Mouse (Mus musculus) intestine, embryonic 15.5 days (tissue): ENCODE data around the gene Zfp969. TPM values are rescaled to one million over a fixed set of nuclear protein-coding genes. Genes with fewer than 3 reads are reported as not detected.
"Not testable (repeated sequence)": the region's sequence is repeated elsewhere in the genome, so short reads cannot be mapped to it uniquely, and the experiment has no call there.

Source experiments
- ATAC-seq: fragments of 200-750 bp; cut with Nextera tagmentation; 2 replicates; pipeline ENCODE4 v1.8.0; 2017; ENCODE audit warnings: moderate TSS enrichment, moderate library complexity
- H3K27ac ChIP-seq: fragments of 300-500 bp; sonication (generic); 2 replicates; pipeline ENCODE4 v1.5.1; 2015; ENCODE audit warnings: mild to moderate bottlenecking, inconsistent platforms
- H3K27me3 ChIP-seq: fragments of 300-500 bp; sonication (generic); replicated peaks from 2 replicates; pipeline ENCODE4 v1.6.1; 2015; ENCODE audit warnings: inconsistent platforms
- H3K36me3 ChIP-seq: fragments of 300-500 bp; sonication (generic); 2 replicates; pipeline ENCODE4 v1.6.1; 2015; ENCODE audit warnings: inconsistent platforms
- H3K4me1 ChIP-seq: fragments of 300-500 bp; sonication (generic); replicated peaks from 2 replicates; pipeline ENCODE4 v1.6.1; 2015; ENCODE audit warnings: inconsistent platforms
- H3K4me2 ChIP-seq: fragments of 300-500 bp; sonication (generic); replicated peaks from 2 replicates; pipeline ENCODE4 v1.6.1; 2015; ENCODE audit warnings: mild to moderate bottlenecking, inconsistent platforms
- H3K4me3 ChIP-seq: fragments of 300-500 bp; sonication (generic); replicated peaks from 2 replicates; pipeline ENCODE4 v1.5.1; 2015; ENCODE audit warnings: inconsistent platforms
- H3K9ac ChIP-seq: fragments of 300-500 bp; sonication (generic); 2 replicates; pipeline ENCODE4 v1.6.1; 2015; ENCODE audit warnings: inconsistent platforms
- H3K9me3 ChIP-seq: fragments of 300-500 bp; sonication (generic); 2 replicates; pipeline ENCODE4 v1.6.1; 2016; ENCODE audit warnings: inconsistent platforms
- WGBS: fragments of 180-500 bp; shearing (Covaris S2); methylation state at CpG from one replicate; pipeline ENCODE4 v1.1.7; 2015; 5-methylcytosine and 5-hydroxymethylcytosine counted together
- polyA plus RNA-seq: library from polyadenylated mRNA; unstranded; fragments of >200 nt; fragmentation: Nextera tagmentation; extraction: Ambion mirVana; gene quantifications from 2 replicates; pipeline ENCODE4 v1.2.1, GENCODE M21; 2015

Zfp969 gene
- polyA plus RNA-seq = 31.8 and 32.8 TPM in 2 replicates

DNA sequence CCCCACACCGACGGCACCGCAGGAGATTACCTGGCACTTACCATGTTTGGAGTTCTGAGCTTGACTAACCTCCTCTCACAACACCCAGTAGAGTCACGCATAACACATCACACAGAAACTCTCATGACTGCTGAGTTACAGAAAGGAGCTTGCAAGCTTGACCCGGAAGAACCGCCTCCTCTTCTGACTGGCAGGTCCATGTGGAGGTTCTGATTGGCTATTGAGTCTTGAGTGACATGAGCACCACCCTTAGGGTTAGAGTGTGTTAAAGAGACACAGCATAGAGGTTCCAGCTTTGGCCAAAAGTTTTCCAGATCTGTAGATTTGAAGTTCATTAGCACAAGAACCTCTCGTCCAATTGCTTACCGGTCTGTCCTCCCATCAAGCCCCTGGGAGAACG is at the start of gene Zfp969:
Gene Zfp969 (minus strand): TSS at position 101 of the 400 bp plus-strand sequence.
- H3K4me1 ChIP-seq, H3K27ac ChIP-seq, H3K9me3 ChIP-seq, H3K4me3 ChIP-seq, H3K9ac ChIP-seq, H3K4me2 ChIP-seq, ATAC-seq, H3K36me3 ChIP-seq, H3K27me3 ChIP-seq: not testable (repeated sequence)
- no CpG with 5 or more reads among the region's 9 CpGs for WGBS

DNA sequence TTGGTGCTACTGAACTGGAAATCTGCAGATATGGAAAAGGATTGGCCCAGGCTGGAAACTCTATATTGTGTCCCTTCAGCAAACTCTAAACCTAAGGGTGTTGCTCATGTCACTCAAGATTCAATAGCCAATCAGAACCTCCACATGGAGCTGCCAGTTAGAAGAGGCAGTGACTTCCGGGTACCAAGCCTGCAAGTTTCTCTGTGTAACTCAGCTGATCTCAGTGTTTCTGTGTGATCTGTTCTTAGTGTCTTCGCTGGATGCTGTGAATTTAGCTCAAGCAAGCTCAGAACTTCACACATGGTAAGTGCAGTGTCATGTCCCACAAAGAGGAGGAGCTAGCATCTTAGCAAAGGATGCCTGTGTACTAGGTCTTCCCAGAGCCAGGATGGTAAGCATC is 37.8 kb upstream of the Zfp969 start, which contains the start of gene Gm2007:
Gene Gm2007 (plus strand): TSS at position 301 of the 400 bp plus-strand sequence.
- not testable (repeated sequence) for ATAC-seq, H3K27me3 ChIP-seq
- no CpG with 5 or more reads among the region's 2 CpGs for WGBS

DNA sequence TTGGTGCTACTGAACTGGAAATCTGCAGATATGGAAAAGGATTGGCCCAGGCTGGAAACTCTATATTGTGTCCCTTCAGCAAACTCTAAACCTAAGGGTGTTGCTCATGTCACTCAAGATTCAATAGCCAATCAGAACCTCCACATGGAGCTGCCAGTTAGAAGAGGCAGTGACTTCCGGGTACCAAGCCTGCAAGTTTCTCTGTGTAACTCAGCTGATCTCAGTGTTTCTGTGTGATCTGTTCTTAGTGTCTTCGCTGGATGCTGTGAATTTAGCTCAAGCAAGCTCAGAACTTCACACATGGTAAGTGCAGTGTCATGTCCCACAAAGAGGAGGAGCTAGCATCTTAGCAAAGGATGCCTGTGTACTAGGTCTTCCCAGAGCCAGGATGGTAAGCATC is 59.8 kb downstream of the Zfp969 start, which contains the start of gene Gm11007:
Gene Gm11007 (plus strand): TSS at position 301 of the 400 bp plus-strand sequence.
- H3K4me3 ChIP-seq, H3K36me3 ChIP-seq, H3K4me1 ChIP-seq, ATAC-seq, H3K9ac ChIP-seq, H3K9me3 ChIP-seq, H3K27ac ChIP-seq, H3K27me3 ChIP-seq, H3K4me2 ChIP-seq: not testable (repeated sequence)
- WGBS = no CpG with 5 or more reads among the region's 2 CpGs

More for the DNA sequence above, 37.8 kb upstream of the Zfp969 start, which contains the start of gene Gm2007:
- H3K9me3 ChIP-seq, H3K4me1 ChIP-seq, H3K27ac ChIP-seq, H3K4me3 ChIP-seq, H3K9ac ChIP-seq, H3K4me2 ChIP-seq, H3K36me3 ChIP-seq: not testable (repeated sequence)

Other genes with a start within 250 kb of the Zfp969 start
- 7.5 and 7.6 TPM in 2 replicates for gene Zfp965, start 233.7 kb downstream of the Zfp969 start, polyA plus RNA-seq
- gene Gm11007, start 59.7 kb downstream of the Zfp969 start, polyA plus RNA-seq = not detected in 2 replicates
- gene Gm2007, start 37.9 kb upstream of the Zfp969 start, polyA plus RNA-seq = not detected in 2 replicates
- 1.3 and 3.5 TPM in 2 replicates for gene Gm14288, start 97.4 kb upstream of the Zfp969 start, polyA plus RNA-seq
- 17.7 and 18.1 TPM in 2 replicates for gene Gm6710, start 165.6 kb upstream of the Zfp969 start, polyA plus RNA-seq
- gene Zfp966, start 227.5 kb upstream of the Zfp969 start, polyA plus RNA-seq = 2.0 and 2.5 TPM in 2 replicates